Mouse (Mus musculus): ENCODE data around the gene Zfp593.
"Not testable (repeated sequence)": the region's sequence is repeated elsewhere in the genome, so short reads cannot be mapped to it uniquely, and the experiment has no call there.

Gene Zfp593

GRCm38 (mm10) chr4:134245148-134245843 is at the start of gene Zfp593:
Gene Zfp593, minus strand, starts transcription at chr4:134245592.
- in situ Hi-C loops (cut with MboI; ENCODE audit: low pct_unique_long_range_greater_than_20kb in 1 of 2, low sequenced_read_pairs in 2 of 2, unreplicated experiment in 1 of 2), result no loop called here

DNA sequence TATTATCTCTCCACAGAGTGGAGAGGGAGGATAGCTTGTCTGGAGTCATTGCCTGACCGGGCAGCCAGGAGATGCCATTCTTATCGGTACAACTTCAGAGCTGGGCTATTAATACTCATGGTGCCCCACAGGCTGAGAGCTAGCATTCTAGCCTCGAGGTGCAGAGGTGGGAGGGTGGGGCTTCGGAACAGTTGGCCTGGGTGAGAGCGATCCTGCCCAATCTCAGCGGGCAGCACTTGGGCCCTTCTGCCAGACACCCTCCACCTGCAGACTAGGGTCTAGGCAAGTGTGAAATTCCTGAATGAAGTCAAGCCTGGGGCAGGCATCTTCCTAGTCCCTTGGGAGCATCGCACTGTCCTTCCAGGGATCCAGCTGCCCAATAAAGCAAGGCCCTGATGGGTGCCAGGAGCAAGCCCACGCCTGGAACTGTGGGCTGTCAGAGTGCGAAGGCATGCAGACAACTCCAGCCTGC is 48.3 kb upstream of the Zfp593 start:
- in situ Hi-C loops (cut with MboI; ENCODE audit: low pct_unique_long_range_greater_than_20kb in 1 of 2, low sequenced_read_pairs in 2 of 2, unreplicated experiment in 1 of 2), result no loop called here

- in situ Hi-C loops (cut with MboI; ENCODE audit: low pct_unique_long_range_greater_than_20kb in 1 of 2, low sequenced_read_pairs in 2 of 2, unreplicated experiment in 1 of 2), result no loop called here
Measured at GRCm38 (mm10) chr4:134293061-134293691, 47.8 kb upstream of the Zfp593 start.

DNA sequence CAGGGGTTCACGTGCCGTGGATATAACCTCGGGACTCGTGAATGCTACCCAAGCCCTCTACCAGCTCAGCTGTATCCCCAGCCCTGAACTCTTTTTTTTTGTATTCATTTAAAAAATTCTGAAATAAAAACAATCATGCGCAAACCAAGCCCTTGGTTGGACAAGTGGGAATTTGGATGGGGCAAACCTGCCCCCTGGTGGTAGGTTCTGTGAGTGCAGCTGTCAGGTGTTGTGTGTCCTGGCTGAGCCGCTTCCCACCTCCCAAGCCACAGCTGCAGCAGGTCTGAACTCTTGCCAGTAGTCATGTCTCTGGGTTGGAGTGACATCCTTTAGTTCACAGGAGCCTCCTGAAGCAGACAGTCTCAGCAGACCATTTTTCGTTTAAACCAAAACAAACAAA is 46.7 kb upstream of the Zfp593 start:
- in situ Hi-C loops (cut with MboI; ENCODE audit: low pct_unique_long_range_greater_than_20kb in 1 of 2, low sequenced_read_pairs in 2 of 2, unreplicated experiment in 1 of 2), result no loop called here

- in situ Hi-C loops (cut with MboI; ENCODE audit: low pct_unique_long_range_greater_than_20kb in 1 of 2, low sequenced_read_pairs in 2 of 2, unreplicated experiment in 1 of 2), result loop anchor here in 1 of 2 experiments (5.0 kb wide), 1 partner anchor 101 kb away; the partner anchor contains the start of gene Cep85
Measured at GRCm38 (mm10) chr4:134288397-134289256, 43.2 kb upstream of the Zfp593 start.

- in situ Hi-C loops (cut with MboI; ENCODE audit: low pct_unique_long_range_greater_than_20kb in 1 of 2, low sequenced_read_pairs in 2 of 2, unreplicated experiment in 1 of 2), result loop anchor here in 1 of 2 experiments (5.0 kb wide), 1 partner anchor 100 kb away; the partner anchor contains the start of gene Cep85
Measured at GRCm38 (mm10) chr4:134287575-134288025, 42.2 kb upstream of the Zfp593 start, which contains the start of gene Pdik1l. Gene Pdik1l, minus strand, starts transcription at chr4:134287895.

GRCm38 (mm10) chr4:134287168-134287564 is 41.8 kb upstream of the Zfp593 start:
- in situ Hi-C loops (cut with MboI; ENCODE audit: low pct_unique_long_range_greater_than_20kb in 1 of 2, low sequenced_read_pairs in 2 of 2, unreplicated experiment in 1 of 2), result loop anchor here in 1 of 2 experiments (5.0 kb wide), 1 partner anchor 100 kb away; the partner anchor contains the start of gene Cep85

DNA sequence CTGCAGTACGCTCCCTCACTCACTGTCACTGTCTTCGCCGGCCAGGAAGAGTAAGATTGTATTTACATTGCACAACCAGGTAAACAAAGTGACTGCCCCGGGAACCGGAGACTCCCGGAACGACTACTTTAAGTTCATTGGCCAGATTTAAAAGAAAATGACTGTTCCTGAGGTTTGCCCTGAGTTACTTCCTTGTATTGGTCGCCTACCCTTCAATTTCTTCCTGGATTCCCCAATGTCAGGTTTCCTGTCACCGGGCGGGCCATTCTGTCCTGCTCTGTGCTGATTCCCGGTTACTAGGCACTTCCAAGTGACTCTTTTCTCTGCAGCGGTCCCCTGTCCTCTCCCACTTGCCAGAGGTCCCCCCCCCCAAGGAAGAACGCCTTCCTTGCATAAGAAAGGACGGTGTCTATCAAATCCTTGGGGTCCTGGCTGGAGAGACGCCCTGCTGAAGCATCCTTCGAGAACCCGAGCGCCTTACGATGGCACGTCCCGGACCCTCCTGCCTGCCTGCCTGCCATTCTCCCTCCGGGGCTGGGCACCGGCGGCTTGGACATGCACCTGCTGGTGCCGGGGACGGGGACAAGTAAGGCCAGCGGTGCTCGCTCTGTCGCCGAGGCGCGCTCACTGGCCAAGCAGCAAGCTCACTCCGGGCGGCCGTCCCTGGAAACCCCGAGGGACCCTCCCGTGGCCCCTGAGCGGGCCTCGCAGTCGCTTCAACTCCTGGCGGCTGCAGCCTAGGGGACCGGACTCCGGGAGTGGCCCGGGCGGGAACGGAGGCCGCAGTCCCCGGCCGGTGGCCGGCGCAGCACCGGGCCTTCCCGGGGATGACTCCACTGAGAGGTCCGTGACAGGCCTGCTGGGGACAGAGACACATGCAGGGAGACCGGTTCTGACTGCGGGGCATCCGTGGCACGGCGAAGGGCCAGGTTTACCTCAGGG is 41.1 kb upstream of the Zfp593 start:
- in situ Hi-C loops (cut with MboI; ENCODE audit: low pct_unique_long_range_greater_than_20kb in 1 of 2, low sequenced_read_pairs in 2 of 2, unreplicated experiment in 1 of 2), result loop anchor here in 1 of 2 experiments (5.0 kb wide), 1 partner anchor 99 kb away; the partner anchor contains the start of gene Cep85

- in situ Hi-C loops (cut with MboI; ENCODE audit: low pct_unique_long_range_greater_than_20kb in 1 of 2, low sequenced_read_pairs in 2 of 2, unreplicated experiment in 1 of 2), result loop anchor here in 1 of 2 experiments (5.0 kb wide), 1 partner anchor 98 kb away; the partner anchor contains the start of gene Cep85
Measured at GRCm38 (mm10) chr4:134284942-134285341, 39.5 kb upstream of the Zfp593 start.

- in situ Hi-C loops (cut with MboI; ENCODE audit: low pct_unique_long_range_greater_than_20kb in 1 of 2, low sequenced_read_pairs in 2 of 2, unreplicated experiment in 1 of 2), result no loop called here
Measured at GRCm38 (mm10) chr4:134273417-134274345, 28.3 kb upstream of the Zfp593 start.

- in situ Hi-C loops (cut with MboI; ENCODE audit: low pct_unique_long_range_greater_than_20kb in 1 of 2, low sequenced_read_pairs in 2 of 2, unreplicated experiment in 1 of 2), result no loop called here
Measured at GRCm38 (mm10) chr4:134272731-134273416, 27.5 kb upstream of the Zfp593 start.

DNA sequence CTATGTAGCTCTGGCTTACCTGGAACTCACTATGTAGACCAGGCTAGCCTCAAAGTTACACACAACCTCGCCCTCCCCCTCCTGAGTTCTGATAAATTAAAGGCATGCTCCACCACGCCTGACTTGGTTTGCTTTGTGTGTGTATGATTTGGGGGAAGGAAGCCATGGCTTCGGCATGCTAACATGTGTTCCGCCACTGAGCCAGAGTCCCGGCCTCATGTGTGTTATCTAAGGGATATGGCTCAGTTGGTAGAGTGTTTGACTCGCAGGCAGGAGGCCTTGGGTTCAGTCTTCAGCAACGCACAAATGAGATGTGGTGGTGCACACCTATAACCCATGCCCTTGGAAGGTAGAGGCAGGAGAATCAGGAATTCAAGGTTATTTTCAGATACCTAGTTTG is 26.6 kb upstream of the Zfp593 start:
- in situ Hi-C loops (cut with MboI; ENCODE audit: low pct_unique_long_range_greater_than_20kb in 1 of 2, low sequenced_read_pairs in 2 of 2, unreplicated experiment in 1 of 2), result no loop called here

DNA sequence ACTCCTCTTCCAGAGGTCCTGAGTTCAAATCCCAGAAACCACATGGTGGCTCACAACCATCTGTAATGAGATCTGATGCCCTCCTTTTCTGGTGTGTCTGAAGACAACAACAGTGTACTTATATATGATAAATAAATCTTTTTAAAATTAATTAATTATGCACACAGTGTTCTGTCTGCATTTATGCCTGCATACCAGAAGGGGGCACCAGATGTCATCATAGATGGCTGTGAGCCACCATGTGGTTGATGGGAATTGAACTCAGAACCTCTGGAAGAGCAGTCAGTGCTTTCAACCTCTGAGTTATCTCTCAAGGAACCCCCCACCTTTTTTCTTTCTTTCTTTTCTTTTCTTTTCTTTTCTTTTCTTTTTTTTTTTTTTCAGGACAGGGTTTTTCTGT is 24.2 kb upstream of the Zfp593 start:
- in situ Hi-C loops (cut with MboI; ENCODE audit: low pct_unique_long_range_greater_than_20kb in 1 of 2, low sequenced_read_pairs in 2 of 2, unreplicated experiment in 1 of 2), result not testable (repeated sequence)

GRCm38 (mm10) chr4:134268102-134268655 is 22.8 kb upstream of the Zfp593 start:
- in situ Hi-C loops (cut with MboI; ENCODE audit: low pct_unique_long_range_greater_than_20kb in 1 of 2, low sequenced_read_pairs in 2 of 2, unreplicated experiment in 1 of 2), result no loop called here

DNA sequence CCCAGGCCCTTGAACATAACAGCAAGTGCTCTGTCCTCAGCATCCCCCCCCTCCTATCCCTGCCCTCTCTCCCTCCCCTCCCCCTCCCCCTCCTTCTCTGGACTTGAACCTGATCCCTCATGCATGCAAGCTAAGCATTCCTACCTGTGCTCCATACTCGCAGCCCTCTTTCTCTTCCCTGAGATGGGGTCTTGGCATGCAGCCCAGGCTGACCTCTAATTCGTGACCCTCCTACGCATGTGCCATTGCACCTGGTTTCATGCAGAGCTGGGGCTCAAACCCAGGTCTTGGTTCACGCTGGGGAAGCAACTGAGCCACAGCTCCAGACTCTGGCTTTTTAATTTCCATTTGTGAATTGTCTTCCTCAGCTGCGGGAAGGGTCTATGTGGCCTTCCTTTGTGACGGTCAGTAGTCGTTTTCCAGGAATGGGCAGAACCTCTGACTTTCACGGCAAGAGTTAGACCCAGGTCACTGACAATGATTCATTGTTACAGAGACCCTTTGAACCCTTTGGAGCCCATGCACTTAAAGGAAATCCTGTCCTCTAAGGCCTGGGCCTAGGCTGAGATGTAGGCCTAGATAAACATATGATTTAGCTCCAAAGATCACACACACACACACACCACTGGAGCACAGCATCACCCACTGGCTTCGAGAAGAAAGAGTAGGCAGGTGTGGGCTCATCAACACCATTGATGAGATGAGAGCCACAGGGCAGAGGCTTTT is 20.6 kb upstream of the Zfp593 start:
- in situ Hi-C loops (cut with MboI; ENCODE audit: low pct_unique_long_range_greater_than_20kb in 1 of 2, low sequenced_read_pairs in 2 of 2, unreplicated experiment in 1 of 2), result no loop called here

Measured in mouse embryonic stem cell (cell line).